Mouse (Mus musculus): ENCODE data around the gene Zfp2.

DNA sequence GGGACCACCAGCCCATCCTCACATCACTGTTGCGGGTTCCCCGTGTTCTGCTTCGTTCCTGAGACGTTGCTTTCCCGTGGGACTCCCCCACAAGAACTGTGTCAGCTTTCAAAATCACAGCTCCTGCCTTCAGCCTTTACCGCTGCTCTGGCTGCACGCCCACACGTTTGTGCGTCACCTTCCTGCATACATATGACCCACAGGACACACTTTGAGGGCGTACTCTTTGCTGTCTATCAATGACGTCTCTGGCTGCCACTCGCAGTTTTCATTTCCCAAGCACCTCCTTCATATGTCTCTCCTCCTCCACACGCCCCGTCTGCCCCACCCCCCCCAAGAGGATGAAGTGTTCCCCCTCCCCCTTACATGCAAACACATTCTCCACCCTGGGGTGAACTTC is 36.3 kb upstream of the Zfp2 start:
- TF ChIP-seq POLR2A (IDR thresholded peaks at IDR 0.05; ENCODE audit: extremely low read depth, insufficient read depth, low read length), result no peak
- no peak for TF ChIP-seq CTCF (IDR thresholded peaks at IDR 0.05; ENCODE audit: low read depth, low read length)

Measured in liver, adult 2 months (tissue).